ENCODE assay signal across 8 mouse cellular contexts in genomic region chr4:48690640-48691039, GRCm38 (mm10). TPM values are rescaled to one million over a fixed set of nuclear protein-coding genes. Genes with fewer than 3 reads are reported as not detected.
DNase-seq lines count a peak whose midpoint lies in the region; ATAC-seq lines count a peak whose summit lies in the region.

No protein-coding gene starts in this region.

- H3K9me3 ChIP-seq in embryonic facial prominence, embryonic 11.5 days (replicated peaks; ENCODE audit: control insufficient read depth, low read length), result no peaks in the 10 kb centered on the region
- H3K9me3 ChIP-seq in embryonic facial prominence, embryonic 10.5 days, result no peaks in the 10 kb centered on the region
- H3K9me3 ChIP-seq in neural tube, embryonic 14.5 days (ENCODE audit: control insufficient read depth, low read length), result no peaks in the 10 kb centered on the region

- H3K9ac ChIP-seq in embryonic facial prominence, embryonic 11.5 days (replicated peaks; ENCODE audit: low read length), result no peak overlapping the region
- no peak overlapping the region for H3K9ac ChIP-seq in neural tube, embryonic 14.5 days (replicated peaks; ENCODE audit: low read depth, low read length)

- H3K4me3 ChIP-seq in embryonic facial prominence, embryonic 11.5 days (ENCODE audit: low read depth, low read length), result no peak overlapping the region
- no peak overlapping the region for H3K4me3 ChIP-seq in embryonic facial prominence, embryonic 10.5 days
- no peak overlapping the region for H3K4me3 ChIP-seq in neural tube, embryonic 14.5 days (ENCODE audit: low read depth, low read length)

- H3K4me2 ChIP-seq in embryonic facial prominence, embryonic 11.5 days (ENCODE audit: low read depth, low read length), result no peak overlapping the region
- no peak overlapping the region for H3K4me2 ChIP-seq in neural tube, embryonic 14.5 days (ENCODE audit: low read depth, low read length)

- H3K4me1 ChIP-seq in embryonic facial prominence, embryonic 11.5 days (ENCODE audit: control insufficient read depth, insufficient read depth, low read length), result no peaks in the 10 kb centered on the region
- peaks cover 12% of the 10 kb centered on the region for H3K4me1 ChIP-seq in embryonic facial prominence, embryonic 10.5 days
- H3K4me1 ChIP-seq in neural tube, embryonic 14.5 days (ENCODE audit: control insufficient read depth, insufficient read depth, low read length), result no peaks in the 10 kb centered on the region

- no peak overlapping the region for H3K27ac ChIP-seq in embryonic facial prominence, embryonic 11.5 days (replicated peaks; ENCODE audit: low read depth, low read length)
- no peak overlapping the region for H3K27ac ChIP-seq in embryonic facial prominence, embryonic 10.5 days (replicated peaks)
- no peak overlapping the region for H3K27ac ChIP-seq in neural tube, embryonic 14.5 days (ENCODE audit: low read depth, low read length)

- no peaks in the 10 kb centered on the region for H3K36me3 ChIP-seq in embryonic facial prominence, embryonic 11.5 days (replicated peaks; ENCODE audit: control insufficient read depth, insufficient read depth, low read depth, low read length)
- H3K36me3 ChIP-seq in embryonic facial prominence, embryonic 10.5 days (replicated peaks), result no peaks in the 10 kb centered on the region
- H3K36me3 ChIP-seq in neural tube, embryonic 14.5 days (ENCODE audit: control insufficient read depth, insufficient read depth, low read length), result no peaks in the 10 kb centered on the region

- WGBS in embryonic facial prominence, embryonic 11.5 days, result 87% methylated on average over 9 of the region's 9 CpGs
- WGBS in embryonic facial prominence, embryonic 10.5 days, result 84% methylated on average over 9 of the region's 9 CpGs
- WGBS in neural tube, embryonic 14.5 days, result 76% methylated on average over 9 of the region's 9 CpGs

- ATAC-seq in embryonic facial prominence, embryonic 11.5 days (replicated peaks; ENCODE audit: insufficient number of reproducible peaks, low FRiP score, low TSS enrichment, low read depth), result no peak
- ATAC-seq in neural tube, embryonic 14.5 days (ENCODE audit: low read depth), result peak; percentile 68
- ATAC-seq in inflammation-experienced regulatory T-cells, adult 6 months, result no peak

- H3K27me3 ChIP-seq in embryonic facial prominence, embryonic 11.5 days (ENCODE audit: control insufficient read depth, insufficient read depth, low read length), result no peaks in the 10 kb centered on the region
- H3K27me3 ChIP-seq in embryonic facial prominence, embryonic 10.5 days (replicated peaks; ENCODE audit: low read depth, poor library complexity, severe bottlenecking), result no peaks in the 10 kb centered on the region
- no peaks in the 10 kb centered on the region for H3K27me3 ChIP-seq in neural tube, embryonic 14.5 days (ENCODE audit: control insufficient read depth, insufficient read depth, low read length)

- peak; percentile 71 for DNase-seq in embryonic facial prominence, embryonic 11.5 days (ENCODE audit: low spot score)
- DNase-seq in embryonic facial prominence, embryonic 10.5 days (ENCODE audit: low spot score), result no peak
- peak; percentile 74 for DNase-seq in 3T3-L1 (ENCODE audit: low read depth, low spot score)
- DNase-seq in cerebellum, adult 11-12 months, result peak; percentile 86
- DNase-seq in gastrocnemius, postnatal 10 days, result peak; percentile 44
- peak; percentile 52 to 58 for DNase-seq in left cerebral cortex, adult 18-20 months (ENCODE audit: low spot score in 2 of 2)

RNA-seq across cellular contexts. Expression of gene Cavin4, which starts 27.3 kb away (rescaled TPM):
- 0.62 and 0.75 TPM in 2 replicates for polyA plus RNA-seq in embryonic facial prominence, embryonic 11.5 days (2014; fragmentation: Nextera tagmentation; extraction: Ambion mirVana)
- polyA plus RNA-seq in embryonic facial prominence, embryonic 10.5 days (2016; fragmentation: Nextera tagmentation; extraction: Ambion mirVana), result 1.8 TPM in 2 replicates
- 100 to 1,000 TPM; 184 to 203 TPM for total RNA-seq in gastrocnemius, postnatal 10 days (2021)
- 1 to 10 TPM; 1.4 to 1.5 TPM for total RNA-seq in left cerebral cortex, adult 18-20 months (2021)
- polyA plus RNA-seq in neural tube, embryonic 14.5 days (2014; fragmentation: Nextera tagmentation; extraction: Ambion mirVana), result 2.7 TPM in 2 replicates
- not detected for polyA plus RNA-seq in inflammation-experienced regulatory T-cells, adult 6 months (2017; shearing (Covaris generic))
